In the genomic region with DNA sequence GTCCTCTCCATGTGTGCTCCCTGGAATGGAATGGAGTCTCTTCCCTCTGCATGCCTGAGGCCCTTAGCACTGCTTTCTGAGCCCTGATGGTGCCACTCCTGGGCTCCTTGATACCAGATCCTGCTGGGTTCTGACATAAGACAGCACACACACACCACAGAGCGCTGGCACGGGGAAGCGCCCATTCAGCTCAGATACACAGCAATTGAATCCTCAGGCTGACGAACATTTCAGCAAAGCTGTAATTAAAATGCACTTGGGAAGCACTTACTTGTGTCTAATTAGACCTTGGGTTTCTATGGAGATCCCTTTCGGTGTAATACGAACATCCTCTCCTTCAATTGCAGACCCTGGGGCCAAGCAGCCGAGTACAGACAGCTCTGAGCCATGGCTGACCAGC, we compare ENCODE assay signal across 13 mouse cellular contexts.
DNase-seq lines count a peak whose midpoint lies in the region; ATAC-seq and TF ChIP-seq lines count a peak whose summit lies in the region.
"Had no signal": no experiment of that assay in that cellular context is flagged by ENCODE, and none has a peak within 500 bp of the region (broad histone marks: within the 10 kb centered on the region; RNA-seq: fewer than 3 reads in every experiment).

No protein-coding gene starts in this region.

- peak; percentile 7; the same call in 1 of the 2 replicates for ATAC-seq in forebrain, embryonic 12.5 days (ENCODE audit: low FRiP score)
- ATAC-seq in hindbrain, postnatal 0 days = peak; percentile 27; the same call in 1 of the 2 replicates

- TF ChIP-seq CTCF in hindbrain, postnatal 0 days (IDR thresholded peaks at IDR 0.05; ENCODE audit: low read depth) = no peak
- TF ChIP-seq CTCF in olfactory bulb, adult 2 months (IDR thresholded peaks at IDR 0.05; ENCODE audit: insufficient read depth, low read depth, low read length) = no peak

- TF ChIP-seq POLR2A in olfactory bulb, adult 2 months (IDR thresholded peaks at IDR 0.05; ENCODE audit: insufficient read depth, low read depth, low read length) = no peak

- no peaks in the 10 kb centered on the region for H3K36me3 ChIP-seq in forebrain, embryonic 12.5 days (replicated peaks)
- H3K36me3 ChIP-seq in hindbrain, postnatal 0 days (ENCODE audit: insufficient read depth, low read length) = no peaks in the 10 kb centered on the region
- H3K36me3 ChIP-seq: stomach, embryonic 15.5 days had no signal

- peaks cover 60% of the 10 kb centered on the region for H3K4me1 ChIP-seq in forebrain, embryonic 12.5 days
- H3K4me1 ChIP-seq in hindbrain, postnatal 0 days (ENCODE audit: insufficient read depth, low read length) = peaks cover 13% of the 10 kb centered on the region
- peaks cover 61% of the 10 kb centered on the region for H3K4me1 ChIP-seq in olfactory bulb, adult 2 months (ENCODE audit: control insufficient read depth, insufficient read depth, low read length)
- H3K4me1 ChIP-seq: stomach, embryonic 15.5 days had no signal

- H3K4me3 ChIP-seq in forebrain, embryonic 12.5 days (replicated peaks) = no peak overlapping the region
- H3K4me3 ChIP-seq in hindbrain, postnatal 0 days (ENCODE audit: low read length) = no peak overlapping the region
- H3K4me3 ChIP-seq in olfactory bulb, adult 2 months (ENCODE audit: insufficient read depth, low read depth, low read length) = no peak overlapping the region
- H3K4me3 ChIP-seq: myocyte; stomach, embryonic 15.5 days had no signal

- no peaks in the 10 kb centered on the region for H3K9me3 ChIP-seq in forebrain, embryonic 12.5 days
- no peaks in the 10 kb centered on the region for H3K9me3 ChIP-seq in hindbrain, postnatal 0 days (ENCODE audit: low read length)
- H3K9me3 ChIP-seq: stomach, embryonic 15.5 days had no signal

- intact Hi-C loops in heart, postnatal 36 days (cut with DNase I) = no loop called here

- H3K4me2 ChIP-seq in forebrain, embryonic 12.5 days = no peak overlapping the region
- H3K4me2 ChIP-seq in hindbrain, postnatal 0 days (ENCODE audit: low read depth, low read length) = no peak overlapping the region
- H3K4me2 ChIP-seq: liver, embryonic 11.5 days; stomach, embryonic 15.5 days had no signal

- DNase-seq in retina, postnatal 1 day = peak; percentile 46
- DNase-seq in retina, embryonic 14.5 days (ENCODE audit: low spot score) = no peak
- peak; percentile 52 for DNase-seq in hindbrain, postnatal 0 days (ENCODE audit: low spot score)
- DNase-seq in ovary, adult 18-20 months (ENCODE audit: low spot score) = no peak
- DNase-seq in heart, postnatal 36 days = no peak
- DNase-seq: heart, postnatal 4 days; right cerebral cortex, postnatal 14 days; thymus, postnatal 4 days had no signal

- H3K9ac ChIP-seq in forebrain, embryonic 12.5 days = 0 out of 2 replicates have a peak overlapping the region, but pooled peaks have one; percentile 5
- no peak overlapping the region for H3K9ac ChIP-seq in hindbrain, postnatal 0 days (replicated peaks; ENCODE audit: low read length)
- H3K9ac ChIP-seq: stomach, embryonic 15.5 days had no signal

- H3K27me3 ChIP-seq in forebrain, embryonic 12.5 days = no peaks in the 10 kb centered on the region
- no peaks in the 10 kb centered on the region; the same call in 1 of the 2 replicates for H3K27me3 ChIP-seq in hindbrain, postnatal 0 days (ENCODE audit: insufficient read depth, low read length)
- H3K27me3 ChIP-seq: stomach, embryonic 15.5 days had no signal

- 22% methylated on average over 7 of the region's 7 CpGs for WGBS in forebrain, embryonic 12.5 days
- WGBS in hindbrain, postnatal 0 days = 35% methylated on average over 7 of the region's 7 CpGs
- 17% methylated on average over 7 of the region's 7 CpGs for WGBS in olfactory bulb, adult 2 months

- H3K27ac ChIP-seq in forebrain, embryonic 12.5 days = peak overlapping the region; percentile 86
- H3K27ac ChIP-seq in hindbrain, postnatal 0 days = no peak overlapping the region; the same call in 1 of the 2 replicates
- peak overlapping the region; percentile 96 for H3K27ac ChIP-seq in olfactory bulb, adult 2 months (ENCODE audit: insufficient read depth, low read depth, low read length)
- H3K27ac ChIP-seq: stomach, embryonic 15.5 days had no signal

Comparison
In these comparisons a context has a peak if more than half of its experiments do, and no peak if none do; other contexts are left out.
1. DNase-seq: peak in retina, postnatal 1 day (single experiment) and hindbrain, postnatal 0 days (single experiment); none in retina, embryonic 14.5 days (single experiment), ovary, adult 18-20 months (single experiment) and heart, postnatal 36 days (0 of 2).